Mouse (Mus musculus) urinary bladder, adult 18-20 months (tissue): ENCODE results near the gene P3h2.

Experiments used
- DNase-seq, 2 experiments: peaks; one replicate each; pipeline ENCODE4 v3.0.0; 2022; ENCODE audit warnings: low spot score in 2 of 2, mixed read lengths in 2 of 2

Gene P3h2

GRCm38 (mm10) chr16:25983635-25984034, 121.9 kb downstream of the P3h2 start:
- DNase-seq: no peak

- no peak for DNase-seq
These were observed 126.5 kb downstream of the P3h2 start for GRCm38 (mm10) chr16:25979037-25979436.

- no peak for DNase-seq
These were observed 128.4 kb downstream of the P3h2 start for GRCm38 (mm10) chr16:25977210-25977609.

- DNase-seq: no peak
These were observed 134.3 kb downstream of the P3h2 start for GRCm38 (mm10) chr16:25971285-25971684.

- no peak for DNase-seq
These were observed 134.9 kb downstream of the P3h2 start for GRCm38 (mm10) chr16:25970720-25971119.

- DNase-seq: no peak
These were observed 135.4 kb downstream of the P3h2 start for GRCm38 (mm10) chr16:25970193-25970592.

GRCm38 (mm10) chr16:25967297-25967696, 138.3 kb downstream of the P3h2 start:
- DNase-seq: no peak

GRCm38 (mm10) chr16:25963856-25964255, 141.7 kb downstream of the P3h2 start:
- no peak for DNase-seq

GRCm38 (mm10) chr16:25960345-25960744, 145.2 kb downstream of the P3h2 start:
- DNase-seq: no peak

- DNase-seq: no peak
These were observed 145.7 kb downstream of the P3h2 start for GRCm38 (mm10) chr16:25959929-25960328.

- no peak for DNase-seq
These were observed 146.8 kb downstream of the P3h2 start for GRCm38 (mm10) chr16:25958650-25959238.

GRCm38 (mm10) chr16:25958213-25958612, 147.4 kb downstream of the P3h2 start:
- DNase-seq: no peak

GRCm38 (mm10) chr16:25956831-25957230, 148.8 kb downstream of the P3h2 start:
- DNase-seq: no peak

GRCm38 (mm10) chr16:25954614-25955013, 151.0 kb downstream of the P3h2 start:
- DNase-seq: no peak

GRCm38 (mm10) chr16:25953359-25953758, 152.2 kb downstream of the P3h2 start:
- DNase-seq: no peak

- DNase-seq: no peak
These were observed 153.6 kb downstream of the P3h2 start for GRCm38 (mm10) chr16:25952005-25952404.

GRCm38 (mm10) chr16:25948067-25948466, 157.5 kb downstream of the P3h2 start:
- DNase-seq: no peak

- DNase-seq: no peak
These were observed 160.2 kb downstream of the P3h2 start for GRCm38 (mm10) chr16:25945151-25945955.

- DNase-seq: no peak
These were observed 163.3 kb downstream of the P3h2 start for GRCm38 (mm10) chr16:25942261-25942660.

GRCm38 (mm10) chr16:25934181-25934580, 171.4 kb downstream of the P3h2 start:
- no peak for DNase-seq

GRCm38 (mm10) chr16:25912185-25912584, 193.4 kb downstream of the P3h2 start:
- no peak for DNase-seq
